Mouse (Mus musculus): Measurements from ENCODE around the gene Rnf121.

Gene Rnf121

GRCm38 (mm10) chr7:102065046-102065891, at the start of gene Rnf121, which contains the start of the genes Xndc1 and Xntrpc:
Gene Rnf121, minus strand, starts transcription at chr7:102065469.
Gene Xndc1, plus strand, starts transcription at chr7:102065511.
Gene Xntrpc, plus strand, starts transcription at chr7:102065713.
- peak; percentile 94 for DNase-seq (ENCODE audit: low spot score)

- no peak for DNase-seq (ENCODE audit: low spot score)
Measured at GRCm38 (mm10) chr7:102113151-102113729, 48.0 kb upstream of the Rnf121 start.

- no peak for DNase-seq (ENCODE audit: low spot score)
Measured at GRCm38 (mm10) chr7:102109746-102110145, 44.5 kb upstream of the Rnf121 start.

- no peak for DNase-seq (ENCODE audit: low spot score)
Measured at GRCm38 (mm10) chr7:102109171-102109570, 43.9 kb upstream of the Rnf121 start, which contains the start of gene Art5. Gene Art5, minus strand, starts transcription at chr7:102109489.

GRCm38 (mm10) chr7:102108206-102108605, 42.9 kb upstream of the Rnf121 start:
- DNase-seq (ENCODE audit: low spot score): no peak

GRCm38 (mm10) chr7:102106700-102107141, 41.5 kb upstream of the Rnf121 start:
- no peak for DNase-seq (ENCODE audit: low spot score)

GRCm38 (mm10) chr7:102104126-102104525, 38.9 kb upstream of the Rnf121 start:
- no peak for DNase-seq (ENCODE audit: low spot score)

- no peak for DNase-seq (ENCODE audit: low spot score)
Measured at GRCm38 (mm10) chr7:102103555-102103954, 38.3 kb upstream of the Rnf121 start.

- no peak for DNase-seq (ENCODE audit: low spot score)
Measured at GRCm38 (mm10) chr7:102102696-102103095, 37.4 kb upstream of the Rnf121 start.

- no peak for DNase-seq (ENCODE audit: low spot score)
Measured at GRCm38 (mm10) chr7:102102241-102102640, 37.0 kb upstream of the Rnf121 start.

GRCm38 (mm10) chr7:102101487-102101886, 36.2 kb upstream of the Rnf121 start, which contains the start of gene Art1:
Gene Art1, plus strand, starts transcription at chr7:102101743.
- no peak for DNase-seq (ENCODE audit: low spot score)

- DNase-seq (ENCODE audit: low spot score): no peak
Measured at GRCm38 (mm10) chr7:102100868-102101267, 35.6 kb upstream of the Rnf121 start.

- peak; percentile 51 for DNase-seq (ENCODE audit: low spot score)
Measured at GRCm38 (mm10) chr7:102099760-102100661, 34.7 kb upstream of the Rnf121 start.

- no peak for DNase-seq (ENCODE audit: low spot score)
Measured at GRCm38 (mm10) chr7:102087336-102087735, 22.1 kb upstream of the Rnf121 start.

GRCm38 (mm10) chr7:102084041-102084696, 18.9 kb upstream of the Rnf121 start:
- no peak for DNase-seq (ENCODE audit: low spot score)

GRCm38 (mm10) chr7:102082816-102083215, 17.5 kb upstream of the Rnf121 start, which contains the start of gene Trpc2:
Gene Trpc2, plus strand, starts transcription at chr7:102083116.
- no peak for DNase-seq (ENCODE audit: low spot score)

- DNase-seq (ENCODE audit: low spot score): no peak
Measured at GRCm38 (mm10) chr7:102081784-102082183, 16.5 kb upstream of the Rnf121 start.

GRCm38 (mm10) chr7:102080311-102080710, 15.0 kb upstream of the Rnf121 start:
- no peak for DNase-seq (ENCODE audit: low spot score)

GRCm38 (mm10) chr7:102078517-102078916, 13.2 kb upstream of the Rnf121 start:
- DNase-seq (ENCODE audit: low spot score): no peak

- DNase-seq (ENCODE audit: low spot score): peak; percentile 49
Measured at GRCm38 (mm10) chr7:102076714-102077296, 11.5 kb upstream of the Rnf121 start.

GRCm38 (mm10) chr7:102066363-102066762, 1.1 kb upstream of the Rnf121 start:
- no peak for DNase-seq (ENCODE audit: low spot score)

Measured in T-cell, adult 2 months (primary cell).